Mouse (Mus musculus) forebrain, embryonic 16.5 days (tissue): Measurements from ENCODE around the gene Btnl1. TPM values are rescaled to one million over a fixed set of nuclear protein-coding genes. Genes with fewer than 3 reads are reported as not detected.

Source experiments
- ATAC-seq: fragments of 200-750 bp; cut with Nextera tagmentation; 2 replicates; pipeline ENCODE4 v1.8.0; 2017; ENCODE audit warnings: mild to moderate bottlenecking, moderate library complexity
- H3K27ac ChIP-seq: fragments of 300-500 bp; sonication (generic); 2 replicates; pipeline ENCODE4 v1.5.1; 2014; ENCODE audit warnings: low read length, control low read depth
- H3K27me3 ChIP-seq: fragments of 300-500 bp; sonication (generic); replicated peaks from 2 replicates; pipeline ENCODE4 v1.6.1; 2014; ENCODE audit warnings: low read length; ENCODE audit not compliant: control insufficient read depth, insufficient read depth
- H3K36me3 ChIP-seq: fragments of 300-500 bp; sonication (generic); 2 replicates; pipeline ENCODE4 v1.6.1; 2014; ENCODE audit not compliant: control insufficient read depth, insufficient read depth
- H3K4me1 ChIP-seq: fragments of 300-500 bp; sonication (generic); replicated peaks from 2 replicates; pipeline ENCODE4 v1.6.1; 2014; ENCODE audit warnings: low read length; ENCODE audit not compliant: control insufficient read depth, insufficient read depth
- H3K4me2 ChIP-seq: fragments of 300-500 bp; sonication (generic); 2 replicates; pipeline ENCODE4 v1.6.1; 2014; ENCODE audit warnings: mild to moderate bottlenecking, low read length, control low read depth
- H3K4me3 ChIP-seq: fragments of 300-500 bp; sonication (generic); replicated peaks from 2 replicates; pipeline ENCODE4 v1.5.1; 2014; ENCODE audit warnings: mild to moderate bottlenecking, low read length, control low read depth
- H3K9ac ChIP-seq: fragments of 300-500 bp; sonication (generic); replicated peaks from 2 replicates; pipeline ENCODE4 v1.6.1; 2014; ENCODE audit warnings: low read depth, low read length, control low read depth
- H3K9me3 ChIP-seq: fragments of 300-500 bp; sonication (generic); 2 replicates; pipeline ENCODE4 v1.6.1; 2016; ENCODE audit warnings: low read length; ENCODE audit not compliant: control insufficient read depth
- WGBS: fragments of 180-500 bp; shearing (Covaris S2); extraction: QIAGEN DNeasy Blood & Tissue Kit; methylation state at CpG from one replicate; pipeline ENCODE4 v1.1.7; 2014; 5-methylcytosine and 5-hydroxymethylcytosine counted together
- polyA plus RNA-seq: library from polyadenylated mRNA; unstranded; fragments of >200 nt; fragmentation: Nextera tagmentation; extraction: Ambion mirVana; gene quantifications from 2 replicates; pipeline ENCODE4 v1.2.1, GENCODE M21; 2015

The Btnl1 gene
- polyA plus RNA-seq, 1 experiment from 2014 or later: not detected

- H3K9me3 ChIP-seq: no peaks in the 10 kb centered on the region
- H3K36me3 ChIP-seq: no peaks in the 10 kb centered on the region
- H3K27me3 ChIP-seq: no peaks in the 10 kb centered on the region
- ATAC-seq: no peak
- no peak overlapping the region for H3K27ac ChIP-seq
- H3K4me1 ChIP-seq: no peaks in the 10 kb centered on the region
- H3K9ac ChIP-seq: no peak overlapping the region
- 88% methylated on average over 7 of the region's 7 CpGs for WGBS
- no peak overlapping the region for H3K4me2 ChIP-seq
- no peak overlapping the region for H3K4me3 ChIP-seq
Measured at GRCm38 (mm10) chr17:34379451-34379850, 2.5 kb downstream of the Btnl1 start.

- Histone ChIP-seq H3K4me1 (no peaks in the 10 kb centered on the region), H3K27ac (no peak overlapping the region), H3K9ac (no peak overlapping the region), H3K27me3 (no peaks in the 10 kb centered on the region), H3K4me2 (no peak overlapping the region), H3K4me3 (no peak overlapping the region), H3K36me3 (no peaks in the 10 kb centered on the region), H3K9me3 (no peaks in the 10 kb centered on the region)
- no peak for ATAC-seq
- WGBS: 69% methylated on average over 11 of the region's 11 CpGs
Measured at GRCm38 (mm10) chr17:34381876-34382275, 4.9 kb downstream of the Btnl1 start.

- no peaks in the 10 kb centered on the region for H3K9me3 ChIP-seq
- no peak overlapping the region for H3K27ac ChIP-seq
- no peak overlapping the region for H3K9ac ChIP-seq
- H3K4me2 ChIP-seq: no peak overlapping the region
- no peaks in the 10 kb centered on the region for H3K36me3 ChIP-seq
- no peaks in the 10 kb centered on the region for H3K4me1 ChIP-seq
- H3K27me3 ChIP-seq: no peaks in the 10 kb centered on the region
- no peak for ATAC-seq
- 81% methylated on average over 7 of the region's 7 CpGs for WGBS
- no peak overlapping the region for H3K4me3 ChIP-seq
Measured at GRCm38 (mm10) chr17:34383212-34383611, 6.3 kb downstream of the Btnl1 start.

- Histone ChIP-seq H3K4me3 (no peak overlapping the region), H3K27me3 (no peaks in the 10 kb centered on the region), H3K9ac (no peak overlapping the region), H3K4me1 (no peaks in the 10 kb centered on the region), H3K36me3 (no peaks in the 10 kb centered on the region), H3K9me3 (no peaks in the 10 kb centered on the region), H3K4me2 (no peak overlapping the region), H3K27ac (no peak overlapping the region)
- no peak for ATAC-seq
- WGBS: 68% methylated on average over 3 of the region's 3 CpGs
Measured at GRCm38 (mm10) chr17:34384699-34385098, 7.8 kb downstream of the Btnl1 start.

- no peak overlapping the region for H3K4me3 ChIP-seq
- H3K9me3 ChIP-seq: no peaks in the 10 kb centered on the region
- H3K27ac ChIP-seq: no peak overlapping the region
- no peaks in the 10 kb centered on the region for H3K27me3 ChIP-seq
- WGBS: 72% methylated on average over 2 of the region's 2 CpGs
- no peak overlapping the region for H3K4me2 ChIP-seq
- H3K9ac ChIP-seq: no peak overlapping the region
- ATAC-seq: no peak
- H3K4me1 ChIP-seq: no peaks in the 10 kb centered on the region
- H3K36me3 ChIP-seq: no peaks in the 10 kb centered on the region
Measured at GRCm38 (mm10) chr17:34386656-34387055, 9.7 kb downstream of the Btnl1 start.

GRCm38 (mm10) chr17:34388513-34388912 lies 11.6 kb downstream of the Btnl1 start:
- H3K27ac ChIP-seq: no peak overlapping the region
- no peak for ATAC-seq
- no peaks in the 10 kb centered on the region; the same call in 1 of the 2 replicates for H3K4me1 ChIP-seq
- no peaks in the 10 kb centered on the region for H3K9me3 ChIP-seq
- H3K27me3 ChIP-seq: no peaks in the 10 kb centered on the region
- no peak overlapping the region for H3K4me2 ChIP-seq
- WGBS: 34% methylated on average over 4 of the region's 4 CpGs
- H3K4me3 ChIP-seq: no peak overlapping the region
- H3K36me3 ChIP-seq: no peaks in the 10 kb centered on the region
- H3K9ac ChIP-seq: no peak overlapping the region

GRCm38 (mm10) chr17:34391507-34391906 lies 14.6 kb downstream of the Btnl1 start:
- Histone ChIP-seq H3K36me3 (no peaks in the 10 kb centered on the region), H3K4me3 (no peak overlapping the region), H3K4me2 (no peak overlapping the region), H3K27ac (no peak overlapping the region), H3K9me3 (no peaks in the 10 kb centered on the region), H3K4me1 (no peaks in the 10 kb centered on the region; the same call in 1 of the 2 replicates), H3K27me3 (no peaks in the 10 kb centered on the region), H3K9ac (no peak overlapping the region)
- WGBS: 78% methylated on average over 7 of the region's 7 CpGs
- ATAC-seq: no peak

- 1% methylated on average over 24 of the region's 24 CpGs for WGBS
- ATAC-seq: peak; percentile 65
Measured at GRCm38 (mm10) chr17:34392321-34392720, 15.4 kb downstream of the Btnl1 start.

GRCm38 (mm10) chr17:34397357-34397756 lies 20.4 kb downstream of the Btnl1 start:
- no peak overlapping the region for H3K9ac ChIP-seq
- H3K36me3 ChIP-seq: no peaks in the 10 kb centered on the region
- H3K4me1 ChIP-seq: no peaks in the 10 kb centered on the region
- WGBS: 62% methylated on average over 5 of the region's 5 CpGs
- ATAC-seq: no peak
- no peaks in the 10 kb centered on the region for H3K27me3 ChIP-seq
- H3K4me2 ChIP-seq: no peak overlapping the region
- H3K4me3 ChIP-seq: no peak overlapping the region
- no peak overlapping the region for H3K27ac ChIP-seq
- H3K9me3 ChIP-seq: no peaks in the 10 kb centered on the region

More at GRCm38 (mm10) chr17:34392321-34392720, 15.4 kb downstream of the Btnl1 start:
- no peaks in the 10 kb centered on the region; the same call in 1 of the 2 replicates for H3K4me1 ChIP-seq
- H3K36me3 ChIP-seq: no peaks in the 10 kb centered on the region
- no peaks in the 10 kb centered on the region for H3K27me3 ChIP-seq
- H3K4me3 ChIP-seq: peak overlapping the region; percentile 40
- H3K4me2 ChIP-seq: peak overlapping the region; percentile 71
- H3K9ac ChIP-seq: peak overlapping the region; percentile 20; the same call in 1 of the 2 replicates
- H3K27ac ChIP-seq: no peak overlapping the region
- no peaks in the 10 kb centered on the region for H3K9me3 ChIP-seq
